Mouse (Mus musculus): ENCODE data around the gene Dhx36.
A peak's percentile ranks its signal among the peaks of the same experiment; 100 is the strongest.

Dhx36 gene

GRCm38 (mm10) chr3:62506488-62507205, at the start of gene Dhx36:
TSS of gene Dhx36 (minus strand) at chr3:62507004.
- peak; percentile 97 for DNase-seq (ENCODE audit: low read depth, low spot score)

- no peak for DNase-seq (ENCODE audit: low read depth, low spot score)
These were observed 20.8 kb upstream of the Dhx36 start for GRCm38 (mm10) chr3:62527593-62527992.

GRCm38 (mm10) chr3:62527160-62527559, 20.4 kb upstream of the Dhx36 start:
- DNase-seq (ENCODE audit: low read depth, low spot score), result peak; percentile 23

- no peak for DNase-seq (ENCODE audit: low read depth, low spot score)
These were observed 423 bp upstream of the Dhx36 start for GRCm38 (mm10) chr3:62507206-62507647.

- no peak for DNase-seq (ENCODE audit: low read depth, low spot score)
These were observed 1.5 kb downstream of the Dhx36 start for GRCm38 (mm10) chr3:62505166-62505900.

GRCm38 (mm10) chr3:62499327-62499726, 7.5 kb downstream of the Dhx36 start:
- DNase-seq (ENCODE audit: low read depth, low spot score), result no peak

- DNase-seq (ENCODE audit: low read depth, low spot score), result no peak
These were observed 14.2 kb downstream of the Dhx36 start for GRCm38 (mm10) chr3:62492568-62492967.

GRCm38 (mm10) chr3:62484340-62484739, 22.5 kb downstream of the Dhx36 start:
- DNase-seq (ENCODE audit: low read depth, low spot score), result no peak

- no peak for DNase-seq (ENCODE audit: low read depth, low spot score)
These were observed 36.6 kb downstream of the Dhx36 start for GRCm38 (mm10) chr3:62470179-62470578.

- no peak for DNase-seq (ENCODE audit: low read depth, low spot score)
These were observed 42.5 kb downstream of the Dhx36 start for GRCm38 (mm10) chr3:62464276-62464675.

- no peak for DNase-seq (ENCODE audit: low read depth, low spot score)
These were observed 47.3 kb downstream of the Dhx36 start for GRCm38 (mm10) chr3:62459483-62459882.

GRCm38 (mm10) chr3:62458284-62459013, 48.4 kb downstream of the Dhx36 start:
- peak; percentile 70 for DNase-seq (ENCODE audit: low read depth, low spot score)

- no peak for DNase-seq (ENCODE audit: low read depth, low spot score)
These were observed 51.0 kb downstream of the Dhx36 start for GRCm38 (mm10) chr3:62455854-62456253.

GRCm38 (mm10) chr3:62454096-62454495, 52.7 kb downstream of the Dhx36 start:
- DNase-seq (ENCODE audit: low read depth, low spot score), result peak; percentile 47

GRCm38 (mm10) chr3:62452961-62453360, 53.8 kb downstream of the Dhx36 start:
- no peak for DNase-seq (ENCODE audit: low read depth, low spot score)

GRCm38 (mm10) chr3:62449871-62450496, 56.8 kb downstream of the Dhx36 start:
- DNase-seq (ENCODE audit: low read depth, low spot score), result no peak

GRCm38 (mm10) chr3:62447151-62447550, 59.7 kb downstream of the Dhx36 start:
- no peak for DNase-seq (ENCODE audit: low read depth, low spot score)

- DNase-seq (ENCODE audit: low read depth, low spot score), result no peak
These were observed 60.5 kb downstream of the Dhx36 start for GRCm38 (mm10) chr3:62446271-62446670.

- no peak for DNase-seq (ENCODE audit: low read depth, low spot score)
These were observed 63.1 kb downstream of the Dhx36 start for GRCm38 (mm10) chr3:62443582-62444194.

GRCm38 (mm10) chr3:62440431-62440969, 66.3 kb downstream of the Dhx36 start:
- no peak for DNase-seq (ENCODE audit: low read depth, low spot score)

- no peak for DNase-seq (ENCODE audit: low read depth, low spot score)
These were observed 70.9 kb downstream of the Dhx36 start for GRCm38 (mm10) chr3:62435923-62436322.
